ENCODE assay signal across 8 mouse cellular contexts in genomic region chr5:121204132-121205089, GRCm38 (mm10). TPM values are rescaled to one million over a fixed set of nuclear protein-coding genes. Genes with fewer than 3 reads are reported as not detected.
DNase-seq lines count a peak whose midpoint lies in the region; ATAC-seq and TF ChIP-seq lines count a peak whose summit lies in the region.

Gene Rpl6 (plus strand): TSS chr5:121204481.

- peak within 1 kb of the TSS; percentile 71 for H3K27ac ChIP-seq in forebrain, embryonic 16.5 days (ENCODE audit: low read length)

- H3K9ac ChIP-seq in forebrain, embryonic 16.5 days (replicated peaks; ENCODE audit: low read depth, low read length): peak within 1 kb of the TSS; percentile 94

- H3K4me1 ChIP-seq in G1E (ENCODE audit: insufficient read depth, low read depth, low read length): peaks cover 44% of the 10 kb centered on the region
- peaks cover 20% of the 10 kb centered on the region for H3K4me1 ChIP-seq in forebrain, embryonic 16.5 days (replicated peaks; ENCODE audit: control insufficient read depth, insufficient read depth, low read length)
- no peaks in the 10 kb centered on the region; the same call in 1 of the 2 replicates for H3K4me1 ChIP-seq in lung, adult 2 months (ENCODE audit: control insufficient read depth, insufficient read depth, low read length)

- peaks cover 45% of the 10 kb centered on the region for H3K36me3 ChIP-seq in G1E (replicated peaks)
- H3K36me3 ChIP-seq in forebrain, embryonic 16.5 days (ENCODE audit: control insufficient read depth, insufficient read depth): peaks cover 24% of the 10 kb centered on the region

- peak; percentile 71 for DNase-seq in G1E (ENCODE audit: low spot score)
- peak; percentile 77 to 85 for DNase-seq in cerebellum, adult 18-20 months
- peak; percentile 66 for DNase-seq in heart, postnatal 25 days (ENCODE audit: low spot score)
- peak; percentile 70 to 87 for DNase-seq in layer of hippocampus, adult 18-20 months (ENCODE audit: low spot score in 2 of 2)
- DNase-seq in lung, adult 2 months: peak; percentile 78
- DNase-seq in testis, postnatal 14 days (ENCODE audit: low spot score): peak; percentile 90

- H3K4me3 ChIP-seq in G1E (ENCODE audit: low read depth, low read length): peak within 1 kb of the TSS; percentile 96
- peak within 1 kb of the TSS; percentile 97 for H3K4me3 ChIP-seq in forebrain, embryonic 16.5 days (replicated peaks; ENCODE audit: low read length)
- H3K4me3 ChIP-seq in lung, adult 2 months (replicated peaks; ENCODE audit: extremely low read depth, low read depth, low read length): peak within 1 kb of the TSS; percentile 80

- peak within 1 kb of the TSS; percentile 73 for H3K4me2 ChIP-seq in forebrain, embryonic 16.5 days (ENCODE audit: low read length)

- 1% methylated on average over 52 of the region's 52 CpGs for WGBS in forebrain, embryonic 16.5 days
- 1% methylated on average over 52 of the region's 52 CpGs for WGBS in lung, adult 2 months

- intact Hi-C loops in heart, postnatal 25 days (cut with DNase I): no loop called here

- no peak for TF ChIP-seq CTCF in G1E (IDR thresholded peaks at IDR 0.05; ENCODE audit: low read depth, low read length)
- TF ChIP-seq CTCF in lung, adult 2 months (IDR thresholded peaks at IDR 0.05; ENCODE audit: insufficient read depth, low read length): no peak

- peak; percentile 89 for TF ChIP-seq POLR2A in lung, adult 2 months (IDR thresholded peaks at IDR 0.05; ENCODE audit: borderline replicate concordance, extremely low read depth, low read depth, low read length)

- H3K9me3 ChIP-seq in G1E (replicated peaks): no peaks in the 10 kb centered on the region
- H3K9me3 ChIP-seq in forebrain, embryonic 16.5 days (ENCODE audit: control insufficient read depth, low read length): no peaks in the 10 kb centered on the region

- H3K27me3 ChIP-seq in G1E (ENCODE audit: insufficient read depth, low read length): no peaks in the 10 kb centered on the region
- peaks cover under 1% of the 10 kb centered on the region; the same call in 1 of the 2 replicates for H3K27me3 ChIP-seq in forebrain, embryonic 16.5 days (replicated peaks; ENCODE audit: control insufficient read depth, insufficient read depth, low read length)

- peak; percentile 77 for ATAC-seq in G1E (ENCODE audit: extremely low read depth, insufficient number of reproducible peaks, low FRiP score, poor library complexity, severe bottlenecking)
- ATAC-seq in forebrain, embryonic 16.5 days: peak; percentile 96
- peak; percentile 97 for ATAC-seq in neutrophil, adult 5-6 weeks (ENCODE audit: extremely low read depth, insufficient number of reproducible peaks, low FRiP score, poor library complexity, severe bottlenecking)

RNA-seq across cellular contexts. Expression of gene Rpl6, which starts in this region (rescaled TPM):
- total RNA-seq in G1E (2014; fragmentation: Nextera tagmentation) (2,238 and 2,249 TPM in 2 replicates), G1E (2017) (1,317 and 1,403 TPM in 2 replicates)
- polyA plus RNA-seq in G1E (2012): 213 and 677 TPM in 2 replicates
- 361 and 392 TPM in 2 replicates for polyA plus RNA-seq in forebrain, embryonic 16.5 days (2015; fragmentation: Nextera tagmentation; extraction: Ambion mirVana)
- total RNA-seq in heart, postnatal 25 days (2021): 100 to 1,000 TPM; 521 to 551 TPM
- 100 to 1,000 TPM; 493 to 505 TPM for total RNA-seq in layer of hippocampus, adult 18-20 months (2021)
- polyA plus RNA-seq in lung, adult 2 months (2012; rRNA removed): 171 and 213 TPM in 2 replicates
- 659 and 668 TPM in 2 replicates for total RNA-seq in neutrophil, adult 5-6 weeks (2017)

Comparison
In these comparisons a context has a peak if more than half of its experiments do, and no peak if none do; other contexts are left out.
1. Peak in every context shown above with its lines: DNase-seq, ATAC-seq, H3K4me3 ChIP-seq and H3K27ac ChIP-seq.